Mouse (Mus musculus): ENCODE data around the gene Rpl26. TPM values are rescaled to one million over a fixed set of nuclear protein-coding genes. Genes with fewer than 3 reads are reported as not detected.
A peak's percentile ranks its signal among the peaks of the same experiment; 100 is the strongest.

Rpl26 gene
- total RNA-seq (2014; fragmentation: Nextera tagmentation) (5,476 and 5,943 TPM in 2 replicates), total RNA-seq (2017) (6,111 and 7,527 TPM in 2 replicates)

DNA sequence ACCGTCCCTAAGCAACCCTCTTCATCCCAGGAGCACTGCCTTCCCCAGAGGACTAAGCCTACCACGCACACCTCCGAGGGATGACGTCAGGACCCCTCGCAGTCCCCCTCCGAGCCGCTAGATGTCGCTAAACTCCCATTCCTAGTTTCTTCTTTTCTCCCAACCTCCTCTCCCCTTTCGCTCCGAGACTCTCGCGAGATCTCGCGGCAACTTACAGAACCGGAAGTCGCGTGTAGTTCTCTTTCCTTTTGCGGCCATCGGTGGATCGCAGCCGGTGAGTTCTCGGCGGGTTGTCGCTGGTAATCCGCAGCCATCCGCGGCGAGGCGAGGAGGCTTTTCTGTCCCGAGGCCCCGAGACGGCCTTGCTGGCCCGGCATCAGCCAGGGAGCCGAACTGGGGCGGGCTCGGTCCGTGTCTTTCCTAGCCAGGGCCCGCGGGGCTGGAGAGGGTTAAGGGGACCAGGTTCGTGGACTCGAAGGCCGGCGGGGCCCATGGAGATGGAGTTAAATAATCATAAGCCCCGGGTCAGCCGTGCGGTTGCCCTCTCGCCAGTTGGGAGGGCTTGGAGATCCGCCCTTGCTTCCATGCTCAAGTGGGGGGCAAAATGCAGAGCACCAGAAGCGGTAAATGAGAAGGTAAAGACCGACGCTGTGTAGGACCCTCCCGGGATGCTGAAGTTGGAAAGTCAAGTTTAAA is at the start of gene Rpl26:
Gene Rpl26, plus strand, starts transcription at position 233 of the 696 bp plus-strand sequence.
- ATAC-seq (replicated peaks; ENCODE audit: low FRiP score, low TSS enrichment, poor library complexity, severe bottlenecking): peak; percentile 67

DNA sequence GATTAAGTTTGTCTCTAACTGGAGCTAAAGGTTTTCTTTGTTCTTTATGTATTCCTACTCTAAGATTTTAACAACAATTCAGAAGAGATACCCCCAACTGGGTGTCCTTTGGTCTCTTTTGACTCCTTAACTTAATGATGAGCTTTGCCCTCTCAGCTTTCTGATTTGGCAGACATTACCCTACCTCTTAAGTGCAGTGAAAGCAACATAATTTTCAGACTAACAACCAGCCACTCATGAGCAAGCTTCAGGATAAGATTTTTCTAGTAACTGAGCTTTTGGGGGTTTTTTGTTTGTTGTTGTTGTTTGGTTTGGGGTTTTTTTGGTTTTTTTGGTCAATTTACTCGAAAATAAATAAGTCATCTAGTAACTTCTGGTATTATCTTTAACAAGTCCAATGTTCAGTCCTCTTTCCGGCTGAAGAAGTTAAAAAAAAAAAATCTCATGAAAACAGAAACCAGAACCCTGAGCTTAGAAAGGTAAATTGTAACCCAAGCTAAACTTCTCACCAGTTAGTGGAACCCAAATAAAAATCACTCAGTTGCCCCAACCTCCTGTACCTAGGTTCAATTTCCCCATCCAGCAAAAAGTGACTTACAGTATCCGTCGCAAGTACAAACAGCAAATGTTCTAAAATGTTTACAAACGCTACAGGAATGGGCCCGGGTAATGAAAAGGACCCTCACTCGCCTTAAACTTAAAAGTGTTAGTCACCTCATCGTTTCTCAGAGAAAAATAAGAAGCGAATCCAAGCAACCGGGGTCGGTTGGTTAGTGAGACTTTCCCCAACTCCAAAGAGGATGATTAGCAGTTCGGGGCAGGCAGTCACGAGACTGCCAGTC is 49.5 kb upstream of the Rpl26 start:
- ATAC-seq (replicated peaks; ENCODE audit: low FRiP score, low TSS enrichment, poor library complexity, severe bottlenecking): no peak

DNA sequence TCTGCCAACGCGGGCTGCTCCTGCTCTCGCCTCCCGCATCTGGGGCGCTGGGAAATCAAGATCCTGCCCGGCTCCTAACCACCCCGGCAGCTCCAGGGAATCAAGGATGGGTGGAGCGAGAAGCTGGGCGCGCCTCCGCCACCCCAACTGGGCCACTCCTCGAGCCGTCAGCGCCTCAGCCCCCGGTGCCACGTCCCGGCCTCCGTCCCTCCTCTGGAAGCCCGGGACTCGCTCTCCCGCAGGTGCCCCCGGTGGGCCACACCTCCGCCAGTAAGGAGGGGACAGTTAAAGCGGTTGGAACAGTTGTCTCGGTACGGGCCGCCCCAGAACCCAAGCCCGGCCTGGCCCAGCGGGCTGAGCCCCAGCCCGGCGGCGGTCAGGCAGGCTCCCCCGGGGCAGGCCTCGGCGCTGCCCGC is 48.9 kb upstream of the Rpl26 start:
- peak; percentile 50 for ATAC-seq (replicated peaks; ENCODE audit: low FRiP score, low TSS enrichment, poor library complexity, severe bottlenecking)

DNA sequence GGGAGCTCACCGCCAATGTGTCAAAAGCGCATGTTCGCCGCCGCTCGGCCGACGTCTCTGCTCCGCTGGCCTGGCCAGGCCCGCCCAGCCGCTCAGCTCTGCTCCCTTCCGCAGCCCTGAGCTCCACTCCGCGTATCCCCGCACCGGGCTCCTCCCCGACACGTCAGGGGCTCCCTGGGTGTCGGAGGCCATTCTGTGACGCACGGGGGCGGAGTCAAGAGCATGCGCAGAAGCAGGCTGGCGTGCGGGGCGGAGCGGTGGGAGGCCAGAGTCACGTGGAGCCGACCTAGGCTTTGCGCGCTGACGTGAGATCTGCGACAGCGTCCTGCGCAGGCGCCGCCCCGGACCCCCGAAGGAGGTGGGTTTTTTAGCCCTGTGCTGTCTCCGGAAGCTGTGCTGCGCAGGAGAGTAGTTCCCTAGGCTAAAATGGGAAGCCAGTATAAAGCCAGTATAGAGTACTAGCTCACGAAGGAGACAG is 48.4 kb upstream of the Rpl26 start:
- peak; percentile 91 for ATAC-seq (replicated peaks; ENCODE audit: low FRiP score, low TSS enrichment, poor library complexity, severe bottlenecking)

DNA sequence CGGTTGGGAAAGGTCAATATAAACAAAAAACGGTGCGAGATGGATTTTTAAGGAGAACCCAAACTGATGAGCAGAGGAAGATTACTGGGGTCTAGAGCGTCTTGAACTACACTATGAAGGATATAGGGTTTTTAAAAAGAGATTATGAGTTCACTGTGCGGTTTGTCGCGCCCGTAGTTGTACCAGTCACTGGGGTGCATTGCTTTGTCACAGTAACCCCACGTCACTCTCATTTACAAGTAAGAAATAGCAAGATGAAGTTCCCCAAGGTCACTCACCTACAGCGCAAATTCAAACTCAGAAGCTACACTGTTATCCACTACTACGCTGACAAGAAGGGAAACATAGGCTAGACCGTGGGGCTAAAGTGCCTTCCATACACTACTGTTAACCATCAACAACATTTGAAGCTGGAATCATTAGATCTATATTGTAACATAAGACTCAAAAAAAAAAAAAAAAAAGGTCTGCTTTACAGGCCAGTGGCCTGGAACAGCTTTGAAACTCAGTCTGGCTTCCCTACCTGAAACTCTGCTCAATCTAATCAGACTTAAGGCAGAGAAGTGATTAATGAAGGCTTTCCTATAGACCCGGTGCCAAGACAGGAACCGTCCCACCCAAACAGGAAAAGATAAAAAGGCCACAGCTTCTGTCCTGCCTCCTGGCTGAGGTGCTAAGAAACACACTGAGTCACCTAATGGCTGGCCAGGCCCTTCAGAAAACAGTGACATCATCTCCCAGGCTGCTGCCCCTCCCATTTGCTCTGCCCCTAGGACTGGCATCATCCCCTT is 47.6 kb upstream of the Rpl26 start:
- peak; percentile 72 for ATAC-seq (replicated peaks; ENCODE audit: low FRiP score, low TSS enrichment, poor library complexity, severe bottlenecking)

DNA sequence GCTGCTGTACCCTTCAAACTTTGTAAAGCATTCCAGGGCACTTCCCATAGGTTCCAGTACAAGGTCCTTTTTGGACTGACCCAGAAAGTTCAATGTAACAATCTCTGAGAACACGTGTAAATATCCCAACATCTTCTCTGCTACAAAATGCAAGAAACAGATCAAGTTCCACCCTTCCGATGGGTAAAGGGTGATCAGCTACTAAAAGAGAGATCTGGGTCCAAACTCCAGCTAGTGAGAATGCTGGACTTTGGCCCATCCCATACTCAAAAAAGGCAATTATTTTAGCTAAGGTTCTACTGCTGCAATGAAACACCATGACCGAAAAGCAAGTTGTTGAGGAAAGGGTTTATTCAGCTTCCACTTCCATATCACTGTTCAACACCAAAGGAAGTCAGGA is 46.8 kb upstream of the Rpl26 start:
- no peak for ATAC-seq (replicated peaks; ENCODE audit: low FRiP score, low TSS enrichment, poor library complexity, severe bottlenecking)

DNA sequence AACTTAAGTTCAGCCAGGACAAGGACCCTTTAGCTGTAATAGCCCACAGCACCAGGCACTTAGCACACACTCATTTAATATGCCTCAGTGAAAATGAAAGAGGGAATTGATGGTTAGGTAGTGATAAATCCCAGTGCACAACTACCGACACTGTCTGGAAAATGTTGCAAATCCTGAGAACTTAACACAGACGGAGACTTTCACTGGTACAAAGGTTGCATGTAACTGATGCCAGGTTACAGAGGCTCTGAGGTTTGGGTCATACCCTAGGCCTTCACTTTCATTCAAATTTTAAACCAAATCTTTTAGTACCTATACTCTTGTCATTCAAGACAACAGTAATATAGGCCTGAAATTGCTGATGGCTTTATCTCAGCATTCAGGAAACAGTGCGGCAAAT is 44.1 kb upstream of the Rpl26 start:
- ATAC-seq (replicated peaks; ENCODE audit: low FRiP score, low TSS enrichment, poor library complexity, severe bottlenecking): no peak

DNA sequence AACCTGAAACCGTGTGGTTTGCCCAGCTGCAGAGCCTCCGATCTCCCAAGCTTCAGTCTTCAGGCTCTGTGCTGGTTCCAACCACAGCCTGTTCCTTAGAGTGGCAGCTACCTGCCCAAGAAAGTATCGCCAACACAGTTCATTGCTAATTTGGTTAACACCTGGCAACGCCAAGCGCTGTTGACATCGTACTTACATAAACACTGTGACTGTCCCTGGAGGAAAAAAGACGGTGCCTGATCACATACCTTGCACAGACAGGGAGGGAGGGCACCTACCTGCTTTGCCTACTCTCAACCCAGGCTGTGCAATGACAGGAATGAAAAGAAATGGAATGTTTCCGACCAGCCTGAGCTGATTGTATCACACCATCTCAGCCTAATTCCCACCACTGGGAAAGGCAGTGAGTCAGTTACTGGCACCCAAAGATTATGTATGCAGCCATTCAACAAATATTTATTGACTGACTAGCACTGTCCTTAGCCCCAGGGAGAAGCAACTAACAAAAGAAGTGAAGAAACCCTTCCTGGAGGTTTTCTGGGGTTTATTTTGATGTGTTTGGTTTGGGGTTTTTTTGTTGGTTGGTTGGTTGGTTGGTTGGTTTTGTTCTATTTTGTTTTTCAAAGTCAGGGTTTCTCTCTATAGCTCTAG is 41.3 kb upstream of the Rpl26 start:
- no peak for ATAC-seq (replicated peaks; ENCODE audit: low FRiP score, low TSS enrichment, poor library complexity, severe bottlenecking)

DNA sequence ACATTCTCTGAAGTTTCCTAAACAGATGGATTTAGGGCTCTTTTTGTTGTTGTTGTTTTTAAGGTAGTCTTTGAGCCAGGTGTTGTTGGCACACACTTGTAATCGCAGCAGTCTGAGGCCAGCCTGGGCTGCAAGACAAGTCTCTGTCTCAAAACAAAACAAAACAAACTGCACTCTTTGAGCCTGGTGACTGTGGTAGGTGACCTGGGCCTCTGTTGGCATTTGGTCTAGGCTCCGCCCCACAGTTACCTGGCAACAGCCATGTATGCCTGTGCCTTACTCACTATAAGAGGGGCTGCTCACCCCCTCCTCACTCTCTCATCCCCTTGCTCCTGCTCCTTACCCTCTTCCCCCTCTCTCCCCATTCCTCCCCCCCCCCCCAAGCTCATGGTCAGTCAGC is 39.1 kb upstream of the Rpl26 start:
- no peak for ATAC-seq (replicated peaks; ENCODE audit: low FRiP score, low TSS enrichment, poor library complexity, severe bottlenecking)

DNA sequence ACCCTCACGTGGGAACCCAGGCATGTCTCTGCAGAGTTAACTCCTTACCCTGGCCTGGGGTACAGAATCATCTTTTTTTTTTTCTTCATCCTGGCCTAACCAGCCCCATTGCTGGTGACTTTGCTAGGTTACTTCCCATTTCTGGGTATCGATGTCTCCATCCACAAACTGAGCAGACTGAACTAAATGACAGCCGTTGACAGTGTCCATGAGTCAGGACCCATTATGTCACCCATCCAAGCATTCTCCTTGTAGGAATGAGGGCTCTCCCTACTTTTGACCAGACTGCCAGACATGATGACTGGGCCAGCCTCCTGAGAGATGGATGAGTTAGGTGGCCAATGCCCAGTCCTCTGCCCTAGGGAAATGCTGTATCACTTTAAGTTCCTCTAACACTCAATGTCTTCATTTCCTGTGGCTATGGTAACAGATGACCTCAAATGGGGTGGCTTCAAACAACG is 37.7 kb upstream of the Rpl26 start:
- ATAC-seq (replicated peaks; ENCODE audit: low FRiP score, low TSS enrichment, poor library complexity, severe bottlenecking): no peak; the same call in 1 of the 2 replicates

DNA sequence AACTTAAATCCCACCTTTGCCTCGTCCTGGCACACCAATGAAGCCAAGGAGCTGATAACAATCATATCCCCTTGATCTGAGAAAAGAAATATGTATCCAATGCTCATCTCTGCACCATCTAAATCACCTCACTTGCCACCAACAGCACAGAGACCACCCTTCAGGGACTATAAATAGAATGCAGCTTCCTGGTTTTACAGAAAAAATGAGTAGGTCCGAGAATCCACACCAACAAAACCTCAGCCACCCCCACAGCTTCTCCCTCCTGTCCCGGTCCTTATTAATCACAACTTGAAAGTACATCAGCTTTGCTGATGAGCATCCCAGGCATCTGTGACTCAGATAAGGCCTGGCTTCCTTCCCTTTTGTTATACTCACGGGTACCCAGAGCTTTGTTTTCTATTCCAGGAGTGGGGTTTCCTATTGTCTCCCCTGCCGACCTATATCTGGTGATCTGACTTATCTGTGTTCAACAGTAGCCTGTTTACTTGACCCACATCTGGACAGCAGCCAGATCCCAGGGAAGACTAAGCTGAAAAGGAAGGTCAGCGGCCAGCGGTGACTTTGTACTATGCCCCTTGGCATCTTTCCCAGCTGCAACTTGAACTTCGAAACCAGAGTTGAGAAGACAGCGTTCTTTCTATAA is 36.7 kb upstream of the Rpl26 start:
- peak; percentile 45 for ATAC-seq (replicated peaks; ENCODE audit: low FRiP score, low TSS enrichment, poor library complexity, severe bottlenecking)

DNA sequence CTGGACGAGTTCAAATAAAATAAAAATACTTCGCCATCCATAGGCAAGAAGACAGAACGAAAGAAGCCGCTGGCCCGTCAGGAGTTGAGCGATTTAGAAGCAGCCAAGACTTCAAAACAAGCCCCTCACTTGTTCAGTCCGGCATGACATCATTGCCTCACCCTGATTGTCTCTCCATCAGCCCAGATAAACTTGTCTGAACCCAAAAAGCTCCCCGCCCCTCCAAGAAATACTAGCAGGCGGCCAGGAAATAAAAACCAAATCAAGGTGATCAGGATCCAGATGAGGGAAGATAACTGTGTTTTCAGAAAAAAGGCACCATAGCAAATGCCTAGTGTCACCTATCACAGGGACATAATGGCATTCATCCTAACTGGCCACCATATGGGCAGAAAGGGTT is 30.1 kb upstream of the Rpl26 start:
- no peak for ATAC-seq (replicated peaks; ENCODE audit: low FRiP score, low TSS enrichment, poor library complexity, severe bottlenecking)

DNA sequence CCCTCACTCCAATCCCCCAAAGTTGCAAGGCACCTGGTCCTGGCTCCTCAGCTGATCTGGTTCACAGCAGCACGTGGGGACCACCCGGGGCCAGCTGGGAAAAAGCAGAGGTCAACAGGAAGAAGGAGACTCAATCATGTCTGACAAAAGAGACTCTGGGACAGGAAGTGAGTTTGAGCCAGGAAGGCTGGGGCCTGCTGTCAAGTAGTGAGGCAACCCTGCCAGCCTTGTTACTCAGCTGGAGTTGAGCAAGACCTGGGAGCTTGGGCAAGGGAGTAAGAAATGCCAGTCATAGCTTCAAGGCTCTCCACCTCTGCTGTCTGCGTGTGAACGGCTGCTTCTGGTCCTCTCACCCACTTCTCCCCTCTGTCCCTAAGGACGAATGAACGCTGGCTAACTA is 29.6 kb upstream of the Rpl26 start, which contains the start of gene Ndel1:
Gene Ndel1, minus strand, starts transcription at position 111 of the 400 bp plus-strand sequence.
- ATAC-seq (replicated peaks; ENCODE audit: low FRiP score, low TSS enrichment, poor library complexity, severe bottlenecking): no peak

DNA sequence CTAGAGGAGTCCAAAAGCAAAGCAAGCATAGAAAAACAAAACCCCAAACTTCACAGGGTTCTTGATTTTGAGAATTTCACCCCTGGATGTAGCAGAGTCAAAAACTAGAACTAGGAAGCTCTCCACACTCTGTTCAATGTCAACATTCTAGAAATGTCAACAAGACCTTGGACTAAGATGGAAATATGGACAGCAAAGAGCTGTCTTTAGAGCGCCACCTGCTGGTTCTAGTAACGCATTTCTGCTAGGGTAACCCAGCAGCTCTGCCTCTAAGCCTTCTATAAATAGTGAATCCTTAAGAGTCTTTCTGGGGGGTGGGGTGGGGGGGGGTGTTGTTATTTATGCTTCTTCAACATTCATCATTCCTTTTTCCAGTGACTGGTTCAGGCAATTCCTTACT is 26.5 kb upstream of the Rpl26 start:
- ATAC-seq (replicated peaks; ENCODE audit: low FRiP score, low TSS enrichment, poor library complexity, severe bottlenecking): peak; percentile 65; the same call in 1 of the 2 replicates

DNA sequence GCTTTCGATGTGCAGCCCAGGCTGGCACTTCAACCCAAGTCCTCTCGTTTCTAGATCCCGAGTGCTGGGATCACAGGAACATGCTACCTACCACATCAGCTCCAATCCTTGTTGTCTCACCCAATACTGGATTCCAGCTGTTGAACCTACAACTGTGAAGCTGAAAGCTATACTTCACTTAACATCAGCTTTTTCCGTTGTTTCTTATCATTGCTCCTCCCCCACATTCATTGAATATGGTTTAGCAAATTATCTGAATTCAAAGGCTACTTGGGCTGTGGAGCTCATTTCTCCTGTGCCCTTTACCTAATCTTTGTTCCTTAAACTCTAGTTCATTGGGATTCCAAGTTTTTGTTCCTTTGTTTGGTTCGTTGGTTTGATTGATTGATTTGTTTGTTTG is 22.6 kb upstream of the Rpl26 start:
- peak; percentile 48; the same call in 1 of the 2 replicates for ATAC-seq (replicated peaks; ENCODE audit: low FRiP score, low TSS enrichment, poor library complexity, severe bottlenecking)

DNA sequence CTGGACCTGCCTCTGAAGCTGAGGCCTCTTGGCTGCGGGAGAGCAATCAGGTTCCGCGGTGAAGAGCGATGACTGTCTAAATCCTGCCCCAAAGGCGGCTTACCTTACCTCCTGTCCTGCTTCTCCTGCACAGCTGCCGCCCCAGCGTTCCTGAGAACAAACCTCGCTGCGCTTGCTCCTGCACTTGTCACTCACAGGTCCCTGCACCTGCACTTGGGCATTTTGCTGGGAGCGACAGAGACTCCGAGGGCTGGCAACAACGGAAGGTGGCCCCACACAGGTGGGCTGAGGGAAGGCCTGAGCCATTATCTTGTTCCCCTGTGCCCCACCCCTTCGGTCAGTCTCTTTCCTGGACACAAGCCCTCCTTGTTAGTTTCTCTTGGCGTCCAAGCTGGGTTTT is 19.3 kb upstream of the Rpl26 start:
- no peak for ATAC-seq (replicated peaks; ENCODE audit: low FRiP score, low TSS enrichment, poor library complexity, severe bottlenecking)

DNA sequence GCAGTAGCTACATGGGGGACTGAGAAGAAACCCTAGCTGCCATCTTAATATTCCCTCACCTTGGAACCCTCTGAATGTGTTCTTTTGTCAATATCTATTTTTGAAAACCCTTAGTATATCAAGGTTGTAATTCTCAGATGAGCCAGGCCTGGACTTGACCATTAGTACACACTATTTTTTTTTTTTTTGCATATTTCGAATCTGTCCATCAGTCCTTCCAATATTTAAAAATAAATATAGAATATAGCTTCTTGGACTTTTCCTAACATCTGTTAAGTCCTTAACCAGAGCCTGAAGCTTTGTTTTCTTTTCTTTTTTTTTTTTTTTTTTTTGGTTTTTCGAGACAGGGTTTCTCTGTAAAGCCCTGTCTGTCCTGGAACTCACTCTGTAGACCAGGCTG is 17.5 kb upstream of the Rpl26 start:
- ATAC-seq (replicated peaks; ENCODE audit: low FRiP score, low TSS enrichment, poor library complexity, severe bottlenecking): no peak

DNA sequence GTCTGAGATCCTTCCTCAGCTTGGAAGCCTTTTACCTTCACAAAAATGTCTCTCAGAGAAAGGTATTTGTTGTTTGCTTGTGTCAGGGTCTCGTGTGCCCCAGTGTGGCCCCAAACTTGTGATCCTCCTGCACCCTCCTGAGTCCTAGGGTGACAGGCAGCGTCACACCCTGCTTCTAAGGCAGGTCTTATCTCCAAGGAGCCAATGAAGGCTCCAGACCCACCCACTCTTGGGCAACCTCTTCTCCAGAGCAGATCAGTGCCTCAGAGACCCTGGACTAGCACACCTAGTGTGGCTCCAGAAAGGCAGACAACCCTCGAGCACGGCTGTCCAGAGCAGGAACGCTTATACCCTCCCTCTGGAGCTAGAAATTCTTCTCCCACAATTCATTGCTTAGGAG is 17.0 kb upstream of the Rpl26 start:
- ATAC-seq (replicated peaks; ENCODE audit: low FRiP score, low TSS enrichment, poor library complexity, severe bottlenecking): peak; percentile 92

DNA sequence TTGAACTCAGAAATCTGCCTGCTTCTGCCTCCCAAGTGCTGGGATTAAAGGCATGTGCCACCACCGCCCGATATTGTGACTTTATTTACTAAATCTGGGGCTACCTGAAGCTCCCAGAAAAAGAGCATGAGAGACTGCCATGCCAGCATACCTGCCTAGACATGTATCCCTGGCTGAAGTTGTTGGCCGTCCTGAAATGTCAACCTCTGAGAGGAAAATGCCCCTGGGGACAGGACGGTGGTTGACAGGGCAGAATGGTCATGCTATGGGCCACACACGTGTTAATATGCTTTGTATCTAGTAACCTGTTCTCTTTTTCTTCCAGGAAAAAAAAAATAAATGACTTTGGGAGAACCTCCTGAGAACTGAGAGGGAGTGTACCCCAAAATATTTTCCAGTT is 15.3 kb upstream of the Rpl26 start:
- no peak for ATAC-seq (replicated peaks; ENCODE audit: low FRiP score, low TSS enrichment, poor library complexity, severe bottlenecking)
